Mouse (Mus musculus) hindbrain, embryonic 13.5 days (tissue): ENCODE measurements around the gene Wfdc3. TPM values are rescaled to one million over a fixed set of nuclear protein-coding genes. Genes with fewer than 3 reads are reported as not detected.
"Not testable (repeated sequence)": the region's sequence is repeated elsewhere in the genome, so short reads cannot be mapped to it uniquely, and the experiment has no call there.

ENCODE experiments used
- ATAC-seq: fragments of 200-750 bp; cut with Nextera tagmentation; 2 replicates; pipeline ENCODE4 v1.8.0; 2017; ENCODE audit warnings: moderate TSS enrichment; ENCODE audit not compliant: low FRiP score
- H3K27ac ChIP-seq: fragments of 300-500 bp; sonication (generic); 2 replicates; pipeline ENCODE4 v1.5.1; 2015; ENCODE audit warnings: inconsistent platforms, mild to moderate bottlenecking, moderate library complexity
- H3K27me3 ChIP-seq: fragments of 300-500 bp; sonication (generic); 2 replicates; pipeline ENCODE4 v1.6.1; 2015; ENCODE audit warnings: mild to moderate bottlenecking, inconsistent platforms
- H3K36me3 ChIP-seq: fragments of 300-500 bp; sonication (generic); 2 replicates; pipeline ENCODE4 v1.6.1; 2015; ENCODE audit warnings: mild to moderate bottlenecking, inconsistent platforms
- H3K4me1 ChIP-seq: fragments of 300-500 bp; sonication (generic); replicated peaks from 2 replicates; pipeline ENCODE4 v1.6.1; 2015; ENCODE audit warnings: inconsistent platforms
- H3K4me2 ChIP-seq: fragments of 300-500 bp; sonication (generic); 2 replicates; pipeline ENCODE4 v1.6.1; 2015; ENCODE audit warnings: inconsistent platforms, mild to moderate bottlenecking, moderate library complexity
- H3K4me3 ChIP-seq: fragments of 300-500 bp; sonication (generic); 2 replicates; pipeline ENCODE4 v1.5.1; 2015; ENCODE audit warnings: mild to moderate bottlenecking, inconsistent platforms
- H3K9ac ChIP-seq: fragments of 300-500 bp; sonication (generic); 2 replicates; pipeline ENCODE4 v1.6.1; 2015; ENCODE audit warnings: mild to moderate bottlenecking, inconsistent platforms
- H3K9me3 ChIP-seq: fragments of 300-500 bp; sonication (generic); 2 replicates; pipeline ENCODE4 v1.6.1; 2016; ENCODE audit warnings: inconsistent platforms
- WGBS: fragments of 180-500 bp; shearing (Covaris S2); methylation state at CpG from one replicate; pipeline ENCODE4 v1.1.7; 2015; 5-methylcytosine and 5-hydroxymethylcytosine counted together
- polyA plus RNA-seq: library from polyadenylated mRNA; unstranded; fragments of >200 nt; fragmentation: Nextera tagmentation; extraction: Ambion mirVana; gene quantifications from 2 replicates; pipeline ENCODE4 v1.2.1, GENCODE M21; 2015

Gene Wfdc3
- polyA plus RNA-seq, 1 experiment from 2014 or later: 0.95 TPM

DNA sequence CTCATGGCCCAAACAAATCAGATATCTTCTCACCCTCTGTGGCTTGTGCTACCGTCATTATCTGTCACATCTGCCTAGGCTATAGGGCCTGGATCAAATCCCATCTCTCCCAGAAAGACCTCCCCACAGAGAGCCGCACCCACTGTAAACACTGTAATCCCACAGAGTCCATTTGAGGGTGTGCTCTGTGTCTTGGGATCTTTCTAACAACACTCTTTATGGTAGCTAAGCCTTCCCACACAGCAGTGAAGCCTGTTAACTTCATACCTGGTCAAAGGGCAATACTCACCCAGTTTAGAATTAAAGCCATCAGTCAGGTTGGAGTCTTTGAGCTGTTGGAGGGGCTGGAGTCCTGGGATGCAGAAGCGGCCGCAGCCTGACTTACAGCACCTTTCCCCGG is 14.0 kb downstream of the Wfdc3 start:
- H3K4me2 ChIP-seq: no peak overlapping the region
- no peak overlapping the region for H3K9ac ChIP-seq
- WGBS: 87% methylated on average over 5 of the region's 5 CpGs
- no peaks in the 10 kb centered on the region for H3K27me3 ChIP-seq
- no peaks in the 10 kb centered on the region for H3K36me3 ChIP-seq
- H3K4me1 ChIP-seq: no peaks in the 10 kb centered on the region
- H3K27ac ChIP-seq: no peak overlapping the region
- ATAC-seq: no peak
- H3K9me3 ChIP-seq: no peaks in the 10 kb centered on the region
- H3K4me3 ChIP-seq: no peak overlapping the region

DNA sequence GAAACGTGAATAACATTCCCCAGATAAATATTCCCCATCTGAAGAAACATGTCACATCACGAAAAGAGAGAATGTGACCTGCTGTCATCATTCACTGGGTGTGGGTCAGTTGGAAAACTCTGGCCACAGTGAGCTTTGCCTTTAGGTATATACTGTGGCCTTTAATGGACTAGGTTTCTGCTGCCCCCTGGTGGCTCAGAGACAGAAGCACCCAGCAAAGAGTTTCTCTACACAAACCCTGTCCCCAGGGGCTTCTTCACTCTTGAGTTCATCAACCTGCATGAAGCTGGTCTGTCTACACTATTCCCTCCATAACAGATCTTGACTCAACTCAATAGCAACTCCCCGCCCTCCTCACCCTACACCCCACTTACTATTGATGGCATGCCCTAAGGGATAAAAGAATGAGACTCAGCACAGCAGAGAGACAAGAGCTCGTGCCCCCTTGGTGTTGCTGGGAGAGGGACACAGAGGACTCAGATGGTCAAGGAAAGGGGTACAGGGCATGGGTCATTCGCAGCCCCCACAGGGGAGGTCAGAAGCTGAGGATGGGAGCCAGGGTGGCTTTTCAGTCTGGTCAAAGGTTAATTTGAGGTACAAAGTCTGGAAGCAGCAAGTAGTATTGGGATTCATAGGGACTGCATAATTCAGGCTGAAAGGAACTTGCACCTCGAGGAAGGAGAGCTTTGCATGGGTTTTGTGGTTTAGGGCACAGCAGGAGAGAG is 19.7 kb downstream of the Wfdc3 start:
- no peaks in the 10 kb centered on the region for H3K4me1 ChIP-seq
- H3K4me2 ChIP-seq: no peak overlapping the region
- no peaks in the 10 kb centered on the region for H3K36me3 ChIP-seq
- no peaks in the 10 kb centered on the region for H3K27me3 ChIP-seq
- ATAC-seq: no peak
- no peaks in the 10 kb centered on the region for H3K9me3 ChIP-seq
- no peak overlapping the region for H3K9ac ChIP-seq
- no peak overlapping the region for H3K4me3 ChIP-seq
- 31% methylated on average over 6 of the region's 6 CpGs for WGBS
- no peak overlapping the region for H3K27ac ChIP-seq

DNA sequence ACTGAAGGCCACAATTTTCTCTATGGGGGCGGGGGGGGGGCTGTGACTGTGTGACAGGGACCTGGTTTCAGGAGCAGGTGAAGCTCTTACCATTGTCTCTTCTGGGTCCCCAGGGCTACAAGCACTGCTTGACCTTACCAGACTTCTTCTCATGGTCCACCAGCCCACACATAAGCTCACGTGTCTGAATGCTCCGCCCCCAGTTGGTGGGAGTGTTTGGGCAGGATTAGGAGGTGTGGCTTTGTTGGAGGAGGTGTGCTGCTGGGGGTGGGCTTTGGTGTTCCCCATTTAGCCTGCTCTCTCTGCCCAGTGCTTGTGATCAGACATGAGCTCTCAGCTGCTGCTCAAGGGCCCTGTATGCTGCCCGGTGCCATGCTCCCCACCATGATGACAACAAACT is 22.5 kb downstream of the Wfdc3 start:
- WGBS: 69% methylated on average over 4 of the region's 4 CpGs
- Histone ChIP-seq H3K9me3 (no peaks in the 10 kb centered on the region), H3K36me3 (no peaks in the 10 kb centered on the region), H3K27me3 (no peaks in the 10 kb centered on the region), H3K4me1 (no peaks in the 10 kb centered on the region), H3K9ac (no peak overlapping the region), H3K27ac (no peak overlapping the region), H3K4me2 (no peak overlapping the region), H3K4me3 (no peak overlapping the region)
- no peak for ATAC-seq

DNA sequence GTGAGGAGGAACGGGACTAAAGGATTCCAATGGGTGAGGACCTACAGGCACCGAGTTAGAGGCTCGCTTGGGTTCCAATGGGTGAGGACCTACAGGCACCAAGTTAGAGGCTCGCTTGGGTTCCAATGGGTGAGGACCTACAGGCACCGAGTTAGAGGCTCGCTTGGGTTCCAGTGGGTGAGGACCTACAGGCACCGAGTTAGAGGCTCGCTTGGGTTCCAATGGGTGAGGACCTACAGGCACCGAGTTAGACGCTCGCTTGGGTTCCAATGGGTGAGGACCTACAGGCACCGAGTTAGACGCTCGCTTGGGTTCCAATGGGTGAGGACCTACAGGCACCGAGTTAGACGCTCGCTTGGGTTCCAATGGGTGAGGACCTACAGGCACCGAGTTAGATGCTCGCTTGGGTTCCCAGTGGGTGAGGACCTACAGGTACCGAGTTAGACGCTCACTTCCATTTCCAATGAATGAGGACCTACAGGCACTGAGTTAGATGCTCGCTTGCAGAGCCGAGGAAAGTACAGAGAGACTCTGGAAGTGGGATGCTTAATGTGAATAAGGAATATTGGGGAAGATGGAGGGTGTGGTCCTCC is 29.4 kb downstream of the Wfdc3 start:
- H3K9me3 ChIP-seq, H3K4me1 ChIP-seq, H3K4me3 ChIP-seq, H3K27me3 ChIP-seq, H3K27ac ChIP-seq, H3K4me2 ChIP-seq, H3K36me3 ChIP-seq, H3K9ac ChIP-seq, ATAC-seq: not testable (repeated sequence)
- 93% methylated on average over 23 of the region's 23 CpGs for WGBS

DNA sequence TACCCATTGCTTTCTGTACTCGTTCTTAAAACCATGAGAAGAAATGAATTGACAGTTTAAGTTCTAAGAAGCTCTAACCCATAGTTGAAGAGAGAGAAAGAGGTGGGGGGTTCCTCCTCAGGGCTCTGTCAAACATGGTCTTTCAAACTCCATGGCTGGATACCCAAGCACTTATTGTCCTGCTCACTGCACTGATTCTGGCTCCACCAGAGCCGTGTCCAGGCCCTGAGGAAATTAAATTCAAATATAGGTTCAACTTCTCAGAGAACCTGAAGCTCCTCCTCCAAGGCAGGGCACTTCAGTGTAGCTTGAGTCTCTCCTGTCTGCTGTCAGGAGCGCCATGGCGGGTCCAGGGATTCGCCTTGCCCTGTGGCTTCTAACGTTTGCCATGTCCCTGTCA is 30.7 kb downstream of the Wfdc3 start, which contains the start of gene Spint5:
Spint5 (plus strand) TSS at position 301 of the 400 bp plus-strand sequence.
- no peak for ATAC-seq
- no peaks in the 10 kb centered on the region for H3K4me1 ChIP-seq
- H3K4me3 ChIP-seq: no peak within 1 kb of the TSS

DNA sequence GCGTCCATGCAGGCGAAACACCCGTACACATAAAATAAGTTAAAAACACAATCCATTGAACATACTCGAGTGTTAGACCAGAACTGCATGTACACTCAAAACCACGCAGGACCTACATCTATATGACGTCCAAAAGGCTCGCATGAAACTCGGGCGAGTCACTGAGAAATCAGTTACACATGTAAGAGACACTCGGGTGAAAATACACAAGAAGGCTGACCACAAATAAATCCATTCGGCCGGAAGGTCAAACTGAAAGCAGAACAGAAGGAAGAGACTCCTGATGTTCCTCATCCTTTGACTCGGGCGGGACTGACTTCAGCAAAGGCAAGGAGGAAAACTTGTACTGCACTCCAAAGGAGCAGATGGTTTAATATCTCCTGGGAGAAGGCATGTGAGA is 39.7 kb downstream of the Wfdc3 start:
- ATAC-seq: no peak
- 91% methylated on average over 14 of the region's 14 CpGs for WGBS
- no peak overlapping the region for H3K4me2 ChIP-seq
- no peak overlapping the region for H3K27ac ChIP-seq
- no peaks in the 10 kb centered on the region for H3K9me3 ChIP-seq
- no peaks in the 10 kb centered on the region for H3K27me3 ChIP-seq
- H3K4me3 ChIP-seq: no peak overlapping the region
- H3K4me1 ChIP-seq: no peaks in the 10 kb centered on the region
- H3K9ac ChIP-seq: no peak overlapping the region
- H3K36me3 ChIP-seq: no peaks in the 10 kb centered on the region

More for the DNA sequence above, 30.7 kb downstream of the Wfdc3 start, which contains the start of gene Spint5:
- Histone ChIP-seq H3K9ac (no peak within 1 kb of the TSS), H3K9me3 (no peaks in the 10 kb centered on the region), H3K36me3 (no peaks in the 10 kb centered on the region), H3K27me3 (no peaks in the 10 kb centered on the region), H3K27ac (no peak within 1 kb of the TSS), H3K4me2 (no peak within 1 kb of the TSS)
- WGBS: 83% methylated on average over 6 of the region's 6 CpGs

DNA sequence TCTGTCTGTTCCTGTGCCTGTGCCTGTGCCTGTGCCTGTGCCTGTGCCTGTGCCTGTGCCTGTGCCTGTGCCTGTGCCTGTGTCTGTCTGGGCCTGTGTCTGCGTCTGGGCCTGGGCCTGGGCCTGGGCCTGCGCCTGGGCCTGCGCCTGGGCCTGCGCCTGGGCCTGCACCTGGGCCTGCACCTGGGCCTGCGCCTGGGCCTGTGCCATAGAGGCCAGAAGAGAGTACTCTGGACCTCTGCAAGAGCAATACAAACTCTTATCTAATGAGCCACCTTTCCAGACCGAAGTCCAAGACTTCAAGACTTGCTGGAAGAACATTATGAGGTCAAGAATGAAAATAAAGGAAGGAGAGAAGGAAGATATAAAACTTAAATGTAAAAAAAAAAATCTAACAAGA is 40.4 kb downstream of the Wfdc3 start:
- Histone ChIP-seq H3K27me3 (no peaks in the 10 kb centered on the region), H3K9ac (no peak overlapping the region), H3K4me3 (no peak overlapping the region), H3K27ac (no peak overlapping the region), H3K4me2 (no peak overlapping the region), H3K9me3 (no peaks in the 10 kb centered on the region), H3K36me3 (no peaks in the 10 kb centered on the region), H3K4me1 (no peaks in the 10 kb centered on the region)
- no peak for ATAC-seq
- WGBS: 95% methylated on average over 6 of the region's 6 CpGs

DNA sequence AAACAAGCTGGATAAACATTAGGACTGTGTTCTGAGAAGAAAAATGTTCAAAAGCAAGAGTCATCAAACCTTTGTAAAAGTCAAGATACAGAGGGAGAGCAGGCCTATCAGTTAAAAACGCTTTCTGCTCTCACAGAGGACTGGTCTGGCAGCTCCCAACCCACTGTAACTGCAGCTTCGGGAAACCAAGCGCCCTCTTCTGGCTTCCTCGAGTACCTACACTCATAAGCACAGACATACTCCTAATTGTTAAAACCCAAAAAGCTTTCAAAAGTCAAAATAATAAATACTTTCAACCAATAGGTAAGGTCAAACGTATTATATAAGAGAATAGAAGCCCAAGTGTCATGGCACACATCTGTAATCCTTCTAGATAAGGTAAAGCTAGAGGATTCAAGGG is 41.5 kb downstream of the Wfdc3 start:
- Histone ChIP-seq H3K4me1 (no peaks in the 10 kb centered on the region), H3K27me3 (no peaks in the 10 kb centered on the region), H3K9ac (no peak overlapping the region), H3K36me3 (no peaks in the 10 kb centered on the region), H3K4me2 (no peak overlapping the region), H3K9me3 (no peaks in the 10 kb centered on the region), H3K4me3 (no peak overlapping the region), H3K27ac (no peak overlapping the region)
- no peak for ATAC-seq
- WGBS: 74% methylated on average over 5 of the region's 5 CpGs

DNA sequence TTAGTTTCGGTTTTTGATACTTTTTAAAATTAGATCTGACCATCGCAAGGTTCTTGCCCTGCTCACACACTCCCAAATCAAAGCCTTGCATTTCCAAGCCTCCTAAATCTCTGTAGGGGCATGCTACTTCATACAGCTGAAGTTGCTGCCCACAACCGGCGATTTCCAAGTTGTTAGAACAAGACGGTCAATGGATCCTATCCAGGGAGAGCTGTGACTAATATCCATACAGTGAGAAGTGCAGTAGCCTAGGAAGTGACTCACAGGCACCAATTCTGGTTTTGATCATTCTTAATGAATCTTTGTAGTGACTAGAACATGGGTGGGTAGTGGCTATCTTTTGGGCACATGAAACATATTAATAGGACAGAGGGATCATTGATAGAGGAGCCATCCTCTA is 44.0 kb downstream of the Wfdc3 start:
- H3K9me3 ChIP-seq: no peaks in the 10 kb centered on the region
- H3K36me3 ChIP-seq: no peaks in the 10 kb centered on the region
- WGBS: 94% methylated on average over 5 of the region's 5 CpGs
- H3K4me2 ChIP-seq: no peak overlapping the region
- ATAC-seq: no peak
- no peaks in the 10 kb centered on the region for H3K4me1 ChIP-seq
- no peaks in the 10 kb centered on the region for H3K27me3 ChIP-seq
- H3K9ac ChIP-seq: no peak overlapping the region
- H3K27ac ChIP-seq: no peak overlapping the region
- H3K4me3 ChIP-seq: no peak overlapping the region

DNA sequence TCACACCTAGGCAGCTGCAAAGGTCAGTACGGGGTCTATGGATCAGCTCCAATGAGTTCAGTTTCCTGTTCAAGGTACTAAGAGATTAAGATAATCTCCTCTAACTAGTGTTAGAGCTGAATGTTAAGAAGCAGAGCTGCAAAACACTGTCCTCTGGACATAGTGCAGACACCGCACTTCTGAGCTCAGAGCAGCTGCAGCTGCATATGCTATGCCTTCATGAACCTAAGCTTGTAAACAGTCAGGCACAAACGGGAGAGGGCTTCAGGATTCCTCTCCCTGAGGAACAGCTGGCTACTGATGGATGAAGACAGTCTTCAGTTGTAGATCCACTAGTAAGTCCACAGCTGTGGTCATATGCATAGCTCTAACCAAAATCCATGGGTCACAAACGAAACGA is 44.8 kb downstream of the Wfdc3 start:
- Histone ChIP-seq H3K4me1 (no peaks in the 10 kb centered on the region), H3K27me3 (no peaks in the 10 kb centered on the region)
- no peak for ATAC-seq

DNA sequence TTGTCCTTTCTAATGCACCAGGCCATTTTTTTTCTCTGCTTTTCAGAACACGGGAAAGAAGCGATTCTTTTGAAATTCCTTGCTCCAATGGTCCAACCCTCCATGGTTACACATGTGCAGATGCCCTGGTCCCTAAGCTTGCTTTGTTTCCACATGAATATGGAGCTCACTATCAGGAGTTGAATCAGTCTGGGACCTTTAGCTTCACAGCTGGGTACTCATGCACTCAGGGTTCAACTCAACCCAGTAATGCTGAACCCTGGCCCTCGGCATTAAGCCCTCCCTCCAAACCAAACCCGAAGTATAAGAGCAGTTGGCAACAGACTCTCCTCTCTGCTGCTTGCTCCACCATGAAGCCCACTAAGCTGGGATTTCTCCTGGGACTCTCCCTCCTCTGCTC is 47.5 kb downstream of the Wfdc3 start, which contains the start of gene Spint4:
Spint4 (plus strand) TSS at position 301 of the 400 bp plus-strand sequence.
- no peaks in the 10 kb centered on the region for H3K4me1 ChIP-seq
- H3K4me3 ChIP-seq: no peak within 1 kb of the TSS
- no peak within 1 kb of the TSS for H3K9ac ChIP-seq
- ATAC-seq: no peak
- no peaks in the 10 kb centered on the region for H3K36me3 ChIP-seq
- no peaks in the 10 kb centered on the region for H3K27me3 ChIP-seq
- no peaks in the 10 kb centered on the region for H3K9me3 ChIP-seq
- 67% methylated on average over 4 of the region's 4 CpGs for WGBS
- H3K27ac ChIP-seq: no peak within 1 kb of the TSS
- H3K4me2 ChIP-seq: no peak within 1 kb of the TSS

More for the DNA sequence above, 44.8 kb downstream of the Wfdc3 start:
- Histone ChIP-seq H3K9ac (no peak overlapping the region), H3K9me3 (no peaks in the 10 kb centered on the region), H3K4me3 (no peak overlapping the region), H3K4me2 (no peak overlapping the region), H3K36me3 (no peaks in the 10 kb centered on the region), H3K27ac (no peak overlapping the region)
- 93% methylated on average over 5 of the region's 5 CpGs for WGBS

DNA sequence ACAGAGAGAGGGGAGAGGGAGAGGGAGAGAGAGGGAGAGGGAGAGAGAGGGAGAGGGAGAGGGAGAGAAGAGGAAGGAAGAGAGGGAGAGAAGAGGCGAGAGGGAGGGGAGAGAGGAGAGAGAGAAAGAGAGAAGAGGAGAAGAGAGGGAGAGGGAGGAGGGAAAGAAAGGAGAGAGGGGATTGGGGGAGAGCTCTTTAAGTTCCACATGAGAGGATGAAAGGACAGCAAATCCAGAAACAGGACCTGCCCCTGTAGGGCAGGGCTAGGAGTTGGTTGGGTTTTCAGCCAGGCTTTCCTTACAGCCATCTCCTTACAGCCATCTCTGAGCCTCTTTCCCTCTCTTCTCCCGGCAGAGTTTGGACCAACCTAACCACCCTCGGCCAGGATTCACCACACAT is 60.9 kb downstream of the Wfdc3 start, which contains the start of gene Wfdc13:
Wfdc13 (plus strand) TSS at position 301 of the 400 bp plus-strand sequence.
- Histone ChIP-seq H3K4me3 (no peak within 1 kb of the TSS), H3K36me3 (no peaks in the 10 kb centered on the region), H3K4me1 (no peaks in the 10 kb centered on the region), H3K27me3 (no peaks in the 10 kb centered on the region), H3K9ac (no peak within 1 kb of the TSS), H3K4me2 (no peak within 1 kb of the TSS), H3K27ac (no peak within 1 kb of the TSS), H3K9me3 (no peaks in the 10 kb centered on the region)
- no peak for ATAC-seq
- 71% methylated on average over 3 of the region's 3 CpGs for WGBS
